Mouse (Mus musculus) ES-Bruce4 (cell line): ENCODE data around the gene Tsc22d2. TPM values are rescaled to one million over a fixed set of nuclear protein-coding genes. Genes with fewer than 3 reads are reported as not detected.

Experiments used
- H3K27ac ChIP-seq: 2 replicates; pipeline ENCODE4 v1.5.1; 2012; ENCODE audit warnings: low read length, inconsistent platforms; ENCODE audit not compliant: insufficient read depth
- H3K27me3 ChIP-seq: 2 replicates; pipeline ENCODE4 v1.6.1; 2012; ENCODE audit warnings: mild to moderate bottlenecking, low read length, inconsistent platforms; ENCODE audit not compliant: control insufficient read depth, poor library complexity, insufficient read depth, severe bottlenecking
- H3K36me3 ChIP-seq: 2 replicates; pipeline ENCODE4 v1.6.1; 2012; ENCODE audit warnings: inconsistent platforms, mild to moderate bottlenecking, low read length, moderate library complexity; ENCODE audit not compliant: control insufficient read depth, poor library complexity, insufficient read depth, severe bottlenecking
- H3K4me1 ChIP-seq: one replicate; pipeline ENCODE4 v1.8.1; 2011; ENCODE audit warnings: low read length; ENCODE audit not compliant: control insufficient read depth, insufficient read depth
- H3K4me3 ChIP-seq: 2 replicates; pipeline ENCODE4 v1.5.1; 2011; ENCODE audit warnings: low read depth, mild to moderate bottlenecking, low read length
- H3K9ac ChIP-seq: 2 replicates; pipeline ENCODE4 v1.6.1; 2012; ENCODE audit warnings: low read depth, mild to moderate bottlenecking, inconsistent platforms; ENCODE audit not compliant: poor library complexity, severe bottlenecking
- H3K9me3 ChIP-seq: replicated peaks from 2 replicates; pipeline ENCODE4 v1.6.1; 2012; ENCODE audit warnings: mild to moderate bottlenecking, low read length, inconsistent platforms; ENCODE audit not compliant: control insufficient read depth, poor library complexity, insufficient read depth, severe bottlenecking
- CTCF ChIP-seq: IDR thresholded peaks from one replicate; pipeline ENCODE4 v1.8.1; 2011; ENCODE audit warnings: low read depth, low read length
- EP300 ChIP-seq: IDR thresholded peaks from 2 replicates; pipeline ENCODE4 v1.6.1; 2011; ENCODE audit warnings: low read depth, low read length; ENCODE audit not compliant: insufficient read depth
- POLR2A ChIP-seq: IDR thresholded peaks from one replicate; pipeline ENCODE4 v1.8.1; 2011; ENCODE audit warnings: low read length; ENCODE audit not compliant: insufficient read depth
- polyA plus RNA-seq: library from polyadenylated mRNA; stranded (reverse); fragments of >200 nt; gene quantifications from 2 replicates; pipeline ENCODE4 v1.2.4, GENCODE M21; 2011; ENCODE audit warnings: low read depth; ENCODE audit not compliant: missing spikeins, insufficient read depth, insufficient read length

Tsc22d2 gene
- polyA plus RNA-seq, 1 experiment = 29.6 TPM

GRCm38 (mm10) chr3:58487121-58487520 is 72.6 kb downstream of the Tsc22d2 start:
- H3K27ac ChIP-seq = no peak overlapping the region
- H3K36me3 ChIP-seq = no peaks in the 10 kb centered on the region
- no peaks in the 10 kb centered on the region for H3K4me1 ChIP-seq
- no peak overlapping the region for H3K9ac ChIP-seq
- H3K27me3 ChIP-seq = no peaks in the 10 kb centered on the region
- TF ChIP-seq EP300 (no peak), POLR2A (no peak), CTCF (no peak)
- peaks cover 22% of the 10 kb centered on the region for H3K9me3 ChIP-seq
- no peak overlapping the region for H3K4me3 ChIP-seq

- Histone ChIP-seq H3K9ac (no peak overlapping the region), H3K27me3 (no peaks in the 10 kb centered on the region), H3K9me3 (peaks cover 22% of the 10 kb centered on the region), H3K36me3 (no peaks in the 10 kb centered on the region), H3K27ac (no peak overlapping the region), H3K4me1 (no peaks in the 10 kb centered on the region), H3K4me3 (no peak overlapping the region)
- TF ChIP-seq CTCF = no peak
- no peak for TF ChIP-seq POLR2A
- TF ChIP-seq EP300 = no peak
Observed at GRCm38 (mm10) chr3:58487999-58488775, 73.7 kb downstream of the Tsc22d2 start.

DNA sequence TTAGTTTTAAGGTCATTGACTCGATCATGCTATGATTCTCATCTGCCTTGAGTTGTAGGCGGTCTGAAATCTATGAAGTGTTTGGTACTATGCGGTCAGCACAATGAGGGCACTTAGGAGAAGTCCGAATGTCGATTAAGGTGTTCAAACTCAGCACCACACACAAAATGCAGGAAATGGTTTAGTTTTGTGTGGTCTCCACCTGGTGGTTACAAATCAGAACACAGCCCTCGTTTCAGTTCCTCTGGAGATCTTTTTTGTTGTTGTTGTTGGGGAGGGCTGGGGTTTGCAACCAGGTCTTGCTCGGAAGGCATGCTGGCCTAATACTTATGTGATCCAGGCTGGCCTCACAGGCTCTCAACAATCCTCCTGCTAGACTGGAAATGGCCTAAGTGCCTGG is 76.3 kb downstream of the Tsc22d2 start:
- no peaks in the 10 kb centered on the region for H3K27me3 ChIP-seq
- no peaks in the 10 kb centered on the region for H3K4me1 ChIP-seq
- H3K4me3 ChIP-seq = no peak overlapping the region
- TF ChIP-seq EP300 (no peak), POLR2A (no peak), CTCF (no peak)
- H3K27ac ChIP-seq = no peak overlapping the region
- H3K36me3 ChIP-seq = no peaks in the 10 kb centered on the region
- peaks cover 22% of the 10 kb centered on the region for H3K9me3 ChIP-seq
- H3K9ac ChIP-seq = no peak overlapping the region

DNA sequence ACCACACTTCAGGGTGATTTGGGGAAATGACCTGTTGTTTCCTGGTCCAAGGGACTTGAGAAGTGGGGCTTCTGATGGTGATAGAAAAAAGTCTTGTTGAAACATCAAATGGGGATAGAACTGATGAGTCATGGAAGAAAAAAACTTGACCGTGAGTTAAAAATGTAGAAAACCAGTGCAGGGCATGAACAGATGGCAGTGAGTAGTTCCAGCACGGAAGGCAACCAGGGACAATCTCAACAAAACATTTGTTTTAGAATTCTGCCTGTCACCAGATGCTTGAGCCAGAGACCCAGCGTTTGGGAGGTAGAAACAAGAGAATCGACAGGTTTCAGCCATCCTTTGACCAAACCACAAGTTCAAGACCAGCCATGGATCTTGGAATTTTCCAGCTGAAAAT is 79.1 kb downstream of the Tsc22d2 start:
- H3K4me3 ChIP-seq = no peak overlapping the region
- peaks cover 22% of the 10 kb centered on the region for H3K9me3 ChIP-seq
- no peaks in the 10 kb centered on the region for H3K36me3 ChIP-seq
- H3K4me1 ChIP-seq = no peaks in the 10 kb centered on the region
- H3K27ac ChIP-seq = no peak overlapping the region
- H3K27me3 ChIP-seq = no peaks in the 10 kb centered on the region
- H3K9ac ChIP-seq = no peak overlapping the region
- TF ChIP-seq CTCF = no peak
- TF ChIP-seq EP300 = no peak
- TF ChIP-seq POLR2A = no peak

GRCm38 (mm10) chr3:58501961-58502360 is 87.4 kb downstream of the Tsc22d2 start:
- Histone ChIP-seq H3K36me3 (no peaks in the 10 kb centered on the region), H3K4me3 (no peak overlapping the region), H3K27me3 (no peaks in the 10 kb centered on the region), H3K9ac (no peak overlapping the region), H3K4me1 (no peaks in the 10 kb centered on the region), H3K27ac (no peak overlapping the region), H3K9me3 (no peaks in the 10 kb centered on the region)
- no peak for TF ChIP-seq CTCF
- TF ChIP-seq POLR2A = no peak
- no peak for TF ChIP-seq EP300

DNA sequence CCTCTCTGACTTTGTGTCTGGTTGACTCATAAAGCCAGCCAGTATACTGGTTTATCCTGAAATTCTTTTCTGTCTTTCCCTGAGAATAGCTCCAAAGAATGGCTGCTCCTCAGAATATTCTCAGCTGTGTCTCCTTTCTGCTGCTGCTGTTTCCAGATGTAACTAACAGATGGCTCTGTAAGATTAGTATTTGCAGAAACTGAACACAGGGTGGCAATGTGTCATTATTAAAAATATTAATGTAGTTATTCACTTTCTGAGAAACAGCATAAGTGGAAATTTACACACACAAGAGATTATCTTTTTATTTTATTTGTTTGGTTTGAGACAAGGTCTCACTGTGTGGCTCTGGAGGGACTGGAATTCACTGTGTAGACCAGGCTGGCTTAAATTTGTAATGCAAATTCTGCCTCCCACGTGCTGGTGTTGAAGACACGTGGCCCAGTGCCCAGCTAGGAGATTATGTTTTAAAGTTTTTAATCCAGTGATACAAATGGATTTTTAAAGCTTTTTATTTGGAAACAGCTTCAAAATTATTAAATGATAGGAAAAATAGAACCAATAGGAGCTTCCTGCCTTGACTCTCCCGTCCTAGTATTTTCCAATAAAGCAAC is 89.3 kb downstream of the Tsc22d2 start:
- TF ChIP-seq POLR2A (no peak), EP300 (no peak), CTCF (no peak)
- no peaks in the 10 kb centered on the region for H3K36me3 ChIP-seq

More for the DNA sequence above, 89.3 kb downstream of the Tsc22d2 start:
- Histone ChIP-seq H3K4me1 (no peaks in the 10 kb centered on the region), H3K4me3 (no peak overlapping the region), H3K27ac (peak overlapping the region; percentile 65; the same call in 1 of the 2 replicates), H3K27me3 (no peaks in the 10 kb centered on the region), H3K9me3 (no peaks in the 10 kb centered on the region), H3K9ac (no peak overlapping the region)
